Mouse (Mus musculus): ENCODE results near the gene Gmeb1.

DNA sequence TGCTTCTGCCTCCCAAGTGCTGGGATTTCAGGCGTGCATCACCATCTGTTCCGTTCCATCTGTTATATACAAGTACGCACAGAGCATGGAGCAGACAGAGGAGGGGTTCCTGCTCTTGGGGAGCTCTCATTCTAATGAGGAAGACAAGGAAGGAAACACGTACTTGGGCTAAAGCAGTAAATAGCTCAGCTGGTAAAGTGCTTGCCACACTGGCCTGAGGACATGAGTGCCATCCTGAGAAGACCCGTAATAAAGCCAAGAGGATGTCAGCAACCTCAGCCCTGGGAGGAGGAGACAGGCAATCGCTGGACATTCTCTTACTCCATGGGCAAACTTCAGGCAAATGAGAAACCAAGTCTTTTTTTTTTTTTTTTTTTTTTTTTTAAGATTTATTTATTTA lies 44.6 kb upstream of the Gmeb1 start:
- TF ChIP-seq CTCF (IDR thresholded peaks at IDR 0.05; ENCODE audit: low read depth, low read length), result no peak
- TF ChIP-seq POLR2A (IDR thresholded peaks at IDR 0.05; ENCODE audit: insufficient read depth, low read length), result no peak

All from ES-Bruce4 (cell line).